Mouse (Mus musculus): Measurements from ENCODE around the gene BC017158.

The BC017158 gene

GRCm38 (mm10) chr7:128234796-128235195 is 63.2 kb downstream of the BC017158 start:
- no peak for DNase-seq (ENCODE audit: low spot score)

DNA sequence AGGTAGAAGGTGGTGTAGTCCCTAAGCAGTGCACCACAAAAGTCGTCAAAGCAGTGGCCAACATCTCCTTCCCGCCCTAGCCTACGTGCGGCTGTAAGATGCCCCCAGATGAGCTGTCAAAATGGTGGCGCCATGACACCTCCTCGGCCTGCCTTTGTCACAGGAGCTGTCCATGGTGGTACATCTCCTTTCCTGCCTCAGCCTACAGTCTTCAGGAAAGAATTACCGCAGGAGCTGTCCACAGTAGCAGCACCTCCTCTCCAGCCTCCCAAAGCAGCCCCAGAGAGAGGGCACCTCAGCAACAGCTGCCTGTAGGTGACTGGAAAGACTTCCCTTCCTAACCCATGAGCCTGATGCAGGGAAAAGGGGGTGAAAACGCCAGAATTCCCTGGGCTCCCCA is 66.2 kb downstream of the BC017158 start:
- DNase-seq (ENCODE audit: low spot score) = no peak

Data from layer of hippocampus, adult 11-12 months (tissue).